Mouse (Mus musculus): ENCODE measurements around the gene Cyp2j6. TPM values are rescaled to one million over a fixed set of nuclear protein-coding genes. Genes with fewer than 3 reads are reported as not detected.
"Not testable (repeated sequence)": the region's sequence is repeated elsewhere in the genome, so short reads cannot be mapped to it uniquely, and the experiment has no call there.

Gene Cyp2j6
- total RNA-seq (2021) = 1 to 10 TPM; 2.7 to 2.9 TPM

- peak; percentile 50 for DNase-seq
Observed at GRCm38 (mm10) chr4:96553133-96553819, at the start of gene Cyp2j6. Cyp2j6 (minus strand) TSS chr4:96553661.

- peak; percentile 62 for DNase-seq
Observed at GRCm38 (mm10) chr4:96591791-96592150, 38.3 kb upstream of the Cyp2j6 start.

DNA sequence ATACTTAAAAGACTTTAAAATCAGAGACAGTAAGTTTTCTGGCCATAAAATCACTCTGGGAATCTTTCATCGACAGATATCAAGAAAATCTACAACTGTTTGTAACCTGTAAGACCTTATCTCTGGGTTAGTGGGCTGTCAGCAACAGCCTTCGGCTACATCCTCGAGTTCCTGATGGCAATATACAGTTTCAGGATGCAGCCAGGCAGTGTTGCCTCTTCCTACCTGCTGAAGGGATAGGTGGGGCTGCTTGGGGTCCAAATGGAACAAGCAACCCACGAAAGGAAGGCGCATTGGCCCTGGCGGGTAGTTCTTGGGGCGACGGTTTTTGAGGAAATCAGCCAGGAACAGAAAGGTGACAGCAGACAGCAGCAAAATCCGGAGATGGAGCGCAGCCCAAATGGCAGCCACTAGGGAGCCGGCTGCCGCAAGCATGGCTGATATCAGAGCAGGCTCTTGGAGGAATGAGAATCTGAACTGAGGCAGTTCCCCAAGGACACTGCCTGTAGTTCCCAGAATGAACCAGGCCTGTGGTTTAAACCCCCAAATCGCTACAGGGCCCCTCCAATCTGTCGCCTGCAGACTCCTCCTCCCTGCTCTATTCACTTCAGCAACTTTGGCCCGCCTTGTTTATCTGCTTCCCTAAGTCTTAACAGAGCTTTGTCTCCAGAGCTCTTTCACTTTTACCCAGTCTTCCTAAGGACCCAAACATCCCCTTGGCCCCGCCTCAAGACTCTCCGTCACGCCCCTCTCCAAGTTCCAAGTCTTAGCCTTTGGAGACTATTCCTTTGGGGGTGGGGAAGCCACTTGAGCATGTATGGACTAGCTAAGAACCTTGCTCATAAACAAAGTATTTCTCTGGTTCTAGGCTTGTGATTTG lies 37.7 kb upstream of the Cyp2j6 start, which contains the start of gene Cyp2j9:
Cyp2j9 (minus strand) TSS at position 668 of the 880 bp plus-strand sequence.
- peak; percentile 69 for DNase-seq

- no peak for DNase-seq
Observed at GRCm38 (mm10) chr4:96581425-96582088, 28.1 kb upstream of the Cyp2j6 start.

- DNase-seq = not testable (repeated sequence)
Observed at GRCm38 (mm10) chr4:96580351-96580750, 26.9 kb upstream of the Cyp2j6 start.

- no peak for DNase-seq
Observed at GRCm38 (mm10) chr4:96569442-96569841, 16.0 kb upstream of the Cyp2j6 start.

- no peak for DNase-seq
Observed at GRCm38 (mm10) chr4:96567988-96568387, 14.5 kb upstream of the Cyp2j6 start.

DNA sequence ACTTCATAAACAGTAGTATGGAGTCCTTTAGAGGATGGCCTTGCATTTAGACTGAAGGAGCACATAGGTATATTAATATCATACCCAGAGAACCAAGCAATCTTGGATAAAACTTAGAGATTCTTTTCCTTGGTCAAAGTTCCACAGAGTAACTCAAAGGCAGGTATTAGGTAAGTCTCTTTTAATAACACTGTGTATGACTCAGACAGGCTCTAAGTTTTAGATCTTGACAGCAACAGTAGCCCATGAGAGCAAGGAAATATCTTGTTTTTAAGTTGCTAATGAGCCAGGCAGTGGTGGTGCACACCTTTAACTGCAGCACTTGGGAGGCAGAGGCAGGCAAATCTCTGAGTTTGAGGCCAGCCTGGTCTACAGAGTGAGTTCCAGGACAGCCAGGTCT lies 12.3 kb upstream of the Cyp2j6 start:
- no peak for DNase-seq

- no peak for DNase-seq
Observed at GRCm38 (mm10) chr4:96560464-96560863, 7.0 kb upstream of the Cyp2j6 start.

DNA sequence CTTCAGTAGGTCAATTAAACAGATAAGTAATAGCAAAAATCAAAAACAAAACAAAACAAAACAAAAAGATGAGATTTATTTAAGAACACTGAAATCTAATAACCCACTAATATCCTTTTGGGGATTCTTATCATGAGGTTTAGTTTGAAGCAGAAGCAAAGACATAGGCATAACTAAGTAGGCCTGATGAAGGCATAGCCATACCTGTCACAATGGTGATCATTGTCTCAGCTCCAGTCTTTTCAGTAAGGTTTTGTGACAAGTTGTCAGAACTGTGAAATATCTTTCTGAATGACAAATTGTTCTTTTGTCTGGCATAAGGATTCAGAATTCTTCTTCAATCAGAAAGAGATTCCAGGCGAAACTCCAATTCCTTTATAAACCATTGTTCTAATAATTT lies 6.3 kb upstream of the Cyp2j6 start:
- no peak for DNase-seq

DNA sequence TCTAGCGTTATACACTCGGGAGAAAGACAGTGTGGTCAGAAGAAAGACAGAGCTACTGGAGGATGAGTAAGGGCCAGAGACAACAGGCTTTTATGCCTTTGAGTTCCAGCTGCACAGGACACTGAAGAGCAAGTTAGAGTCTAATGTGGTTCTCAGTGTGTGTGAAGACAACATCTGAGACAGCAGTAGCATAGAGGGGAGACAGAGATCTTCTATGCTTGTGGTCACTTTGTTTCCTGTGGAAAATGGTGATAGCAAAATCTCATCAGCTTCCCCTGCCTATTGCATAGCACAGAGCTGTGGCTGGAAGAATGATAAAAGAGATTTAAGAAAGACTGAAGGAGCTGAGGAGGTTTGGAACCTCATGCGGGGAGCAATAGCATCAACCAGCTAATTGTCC lies 1.8 kb downstream of the Cyp2j6 start:
- no peak for DNase-seq

DNA sequence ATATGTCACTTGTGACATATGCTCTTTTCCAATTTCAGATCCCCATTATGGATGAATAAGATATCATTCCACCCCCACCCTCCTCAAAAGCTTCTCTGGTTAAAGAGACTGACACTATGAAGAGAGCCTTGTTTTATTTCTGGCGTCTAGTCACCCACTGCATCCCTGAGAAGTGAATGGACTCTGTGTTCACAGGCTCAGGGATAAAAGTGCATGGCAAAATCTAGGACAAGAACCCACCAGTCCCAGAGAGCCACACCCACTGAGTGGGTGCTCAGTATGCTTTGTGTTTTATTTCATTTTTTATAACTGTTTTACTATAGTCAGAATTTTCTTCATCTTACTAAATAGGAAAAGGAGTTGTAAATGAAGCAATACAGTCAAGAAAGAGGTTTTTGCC lies 7.5 kb downstream of the Cyp2j6 start:
- DNase-seq = no peak

GRCm38 (mm10) chr4:96525772-96526171 lies 27.7 kb downstream of the Cyp2j6 start:
- no peak for DNase-seq

- no peak for DNase-seq
Observed at GRCm38 (mm10) chr4:96522256-96522655, 31.2 kb downstream of the Cyp2j6 start.

DNA sequence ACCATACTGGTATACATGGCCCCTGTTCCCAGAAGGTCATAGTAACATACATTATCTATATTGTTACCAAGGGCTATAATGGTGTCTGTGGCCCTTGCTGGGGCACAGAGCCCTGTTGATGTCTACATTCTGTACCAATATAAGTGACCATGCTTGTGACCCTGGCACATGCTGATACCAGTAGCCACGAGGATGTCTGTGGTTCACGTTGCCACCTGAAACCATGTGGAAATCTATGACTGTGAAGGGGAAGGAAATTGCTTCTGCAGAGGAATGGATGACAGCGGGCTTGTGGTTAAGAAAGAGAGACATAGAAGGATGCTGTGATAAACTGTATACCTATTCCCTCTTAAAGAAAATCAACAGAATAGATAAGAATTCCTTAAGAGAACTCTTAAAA lies 43.4 kb downstream of the Cyp2j6 start:
- DNase-seq = no peak

- no peak for DNase-seq
Observed at GRCm38 (mm10) chr4:96507286-96507685, 46.2 kb downstream of the Cyp2j6 start, which contains the start of gene Cyp2j8. Cyp2j8 (minus strand) TSS chr4:96507386.

Other genes with a start within 250 kb of the Cyp2j6 start
- gene Cyp2j11, start 205.0 kb downstream of the Cyp2j6 start, total RNA-seq (2021) = not detected
- gene Cyp2j8, start 46.3 kb downstream of the Cyp2j6 start, total RNA-seq (2021) = not detected
- under 1 TPM; 0.34 to 0.38 TPM for gene Cyp2j9, start 37.9 kb upstream of the Cyp2j6 start, total RNA-seq (2021)
- gene Cyp2j5, start 110.5 kb upstream of the Cyp2j6 start, total RNA-seq (2021) = not detected
- not detected for gene Gm12695, start 231.5 kb upstream of the Cyp2j6 start, total RNA-seq (2021)

All from heart, postnatal 4 days (tissue).